Mouse (Mus musculus) limb, embryonic 11.5 days (tissue): ENCODE data around the gene Gnaq. TPM values are rescaled to one million over a fixed set of nuclear protein-coding genes. Genes with fewer than 3 reads are reported as not detected.

Source experiments
- ATAC-seq: fragments of 200-750 bp; cut with Nextera tagmentation; 2 replicates; pipeline ENCODE4 v1.8.0; 2017; ENCODE audit warnings: low read depth; ENCODE audit not compliant: insufficient number of reproducible peaks, low FRiP score, low TSS enrichment
- DNase-seq: peaks from one replicate; pipeline ENCODE4 v3.0.0-alpha.2; 2015; ENCODE audit warnings: low spot score
- H3K27ac ChIP-seq: fragments of 300-500 bp; sonication (generic); replicated peaks from 2 replicates; pipeline ENCODE4 v1.5.1; 2014; ENCODE audit warnings: low read depth, mild to moderate bottlenecking, low read length
- H3K27me3 ChIP-seq: fragments of 300-500 bp; sonication (generic); 2 replicates; pipeline ENCODE4 v1.6.1; 2014; ENCODE audit warnings: mild to moderate bottlenecking, low read length, mixed read lengths; ENCODE audit not compliant: control insufficient read depth, insufficient read depth
- H3K36me3 ChIP-seq: fragments of 300-500 bp; sonication (generic); 2 replicates; pipeline ENCODE4 v1.6.1; 2014; ENCODE audit warnings: mild to moderate bottlenecking, low read length, moderate library complexity, mixed read lengths; ENCODE audit not compliant: control insufficient read depth, insufficient read depth
- H3K4me1 ChIP-seq: fragments of 300-500 bp; sonication (generic); 2 replicates; pipeline ENCODE4 v1.6.1; 2014; ENCODE audit warnings: low read length, mixed read lengths; ENCODE audit not compliant: control insufficient read depth, insufficient read depth
- H3K4me2 ChIP-seq: fragments of 300-500 bp; sonication (generic); 2 replicates; pipeline ENCODE4 v1.6.1; 2014; ENCODE audit warnings: low read depth, mild to moderate bottlenecking, moderate library complexity; ENCODE audit not compliant: severe bottlenecking
- H3K4me3 ChIP-seq: fragments of 300-500 bp; sonication (generic); 2 replicates; pipeline ENCODE4 v1.5.1; 2014; ENCODE audit warnings: low read depth, low read length
- H3K9ac ChIP-seq: fragments of 300-500 bp; sonication (generic); 2 replicates; pipeline ENCODE4 v1.6.1; 2014; ENCODE audit warnings: mild to moderate bottlenecking, low read length
- H3K9me3 ChIP-seq: fragments of 300-500 bp; sonication (generic); 2 replicates; pipeline ENCODE4 v1.6.1; 2016; ENCODE audit warnings: low read length; ENCODE audit not compliant: control insufficient read depth
- WGBS: fragments of 180-500 bp; shearing (Covaris S2); extraction: QIAGEN DNeasy Blood & Tissue Kit; methylation state at CpG from one replicate; pipeline ENCODE4 v1.1.7; 2014; 5-methylcytosine and 5-hydroxymethylcytosine counted together
- polyA plus RNA-seq: library from polyadenylated mRNA; unstranded; fragments of >200 nt; fragmentation: Nextera tagmentation; extraction: Ambion mirVana; gene quantifications from 2 replicates; pipeline ENCODE4 v1.2.1, GENCODE M21; 2014

The Gnaq gene
- polyA plus RNA-seq, 1 experiment from 2014 or later: 14.1 TPM

DNA sequence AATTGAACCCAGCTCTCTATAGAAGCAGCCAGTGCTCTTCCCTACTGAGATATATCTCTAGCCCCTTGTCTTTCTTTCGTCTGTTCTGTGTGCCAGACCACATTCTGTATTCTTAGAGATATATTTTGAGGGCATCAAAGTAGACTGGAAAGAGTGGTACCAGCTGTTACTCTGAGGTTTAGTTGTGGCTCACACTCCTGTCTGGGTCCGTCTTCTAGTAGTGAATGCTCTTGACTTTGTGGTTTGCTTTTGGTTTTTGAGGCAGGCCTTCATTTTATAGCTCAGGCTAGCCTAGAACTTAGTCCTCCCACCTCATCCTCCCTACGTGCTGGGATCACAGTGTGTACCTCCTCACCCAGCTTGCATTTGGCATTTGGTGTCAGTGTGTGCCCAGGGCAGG lies 54.4 kb downstream of the Gnaq start:
- Histone ChIP-seq H3K4me1 (0 out of 2 replicates have a peak, but pooled peaks cover 2% of the 10 kb centered on the region), H3K36me3 (no peaks in the 10 kb centered on the region), H3K9ac (no peak overlapping the region), H3K4me2 (no peak overlapping the region), H3K9me3 (no peaks in the 10 kb centered on the region), H3K4me3 (no peak overlapping the region), H3K27me3 (no peaks in the 10 kb centered on the region), H3K27ac (no peak overlapping the region)
- 86% methylated on average over 3 of the region's 3 CpGs for WGBS
- no peak for ATAC-seq
- no peak for DNase-seq

DNA sequence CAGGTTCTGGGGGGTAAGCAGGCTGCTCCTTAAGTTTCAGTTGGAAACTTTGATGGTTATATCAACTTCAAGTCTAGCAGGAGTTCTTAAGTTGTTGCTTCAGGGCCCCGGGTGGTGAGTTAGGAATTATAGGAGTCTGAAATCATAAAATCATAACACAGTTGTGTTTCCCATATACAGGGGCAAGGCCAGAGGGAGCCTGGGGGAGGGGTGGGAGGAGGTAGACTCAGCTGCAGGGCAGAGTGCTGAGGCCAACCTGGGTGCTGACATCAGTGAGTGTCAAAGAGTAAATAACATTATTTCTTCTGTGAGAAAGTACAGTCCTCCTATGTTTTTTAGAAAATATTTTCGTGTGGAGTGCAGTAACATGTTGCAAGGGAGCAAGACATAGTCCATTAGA lies 55.3 kb downstream of the Gnaq start:
- H3K9me3 ChIP-seq: no peaks in the 10 kb centered on the region
- H3K27ac ChIP-seq: no peak overlapping the region
- H3K4me1 ChIP-seq: 0 out of 2 replicates have a peak, but pooled peaks cover 2% of the 10 kb centered on the region
- H3K4me2 ChIP-seq: no peak overlapping the region
- H3K4me3 ChIP-seq: no peak overlapping the region
- no peak for DNase-seq
- no peak for ATAC-seq
- H3K27me3 ChIP-seq: no peaks in the 10 kb centered on the region
- H3K9ac ChIP-seq: no peak overlapping the region
- H3K36me3 ChIP-seq: no peaks in the 10 kb centered on the region
- WGBS: 68% methylated on average over 2 of the region's 2 CpGs

DNA sequence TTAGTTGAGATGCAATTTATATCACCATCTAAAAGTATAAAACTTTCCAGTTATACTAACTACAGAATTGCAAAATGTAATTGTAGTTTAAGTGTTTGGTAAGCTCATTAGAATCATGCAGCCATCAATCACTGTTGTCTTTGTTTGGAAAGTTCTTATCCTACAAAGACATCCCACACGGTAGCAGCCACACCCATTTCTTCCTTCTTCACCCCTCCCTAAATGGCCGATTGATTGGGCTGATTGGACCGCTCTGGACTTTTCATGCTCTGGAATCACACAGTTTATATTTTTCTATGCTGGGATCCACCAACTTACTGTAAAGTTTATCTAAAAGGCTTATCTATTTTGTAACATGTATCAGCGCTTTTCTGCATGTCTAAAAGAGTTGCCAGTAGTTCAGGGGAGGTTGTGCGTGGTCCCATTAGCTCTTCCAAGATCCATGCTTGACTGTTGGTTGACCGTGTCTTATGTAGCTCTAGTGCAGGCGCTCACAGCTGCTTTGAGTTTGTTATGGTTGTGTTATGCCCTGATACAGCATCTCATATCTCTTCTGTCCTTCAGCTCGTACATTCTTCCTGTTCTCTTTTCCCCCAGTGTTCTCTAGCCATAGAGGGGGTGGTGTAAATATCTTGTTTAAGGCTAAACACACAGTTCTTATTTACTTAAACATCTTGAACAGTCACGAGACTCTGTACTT lies 56.6 kb downstream of the Gnaq start:
- Histone ChIP-seq H3K4me2 (no peak overlapping the region), H3K9me3 (no peaks in the 10 kb centered on the region), H3K4me3 (no peak overlapping the region), H3K4me1 (0 out of 2 replicates have a peak, but pooled peaks cover 2% of the 10 kb centered on the region), H3K36me3 (no peaks in the 10 kb centered on the region), H3K27me3 (no peaks in the 10 kb centered on the region), H3K27ac (no peak overlapping the region), H3K9ac (no peak overlapping the region)
- WGBS: 85% methylated on average over 9 of the region's 9 CpGs
- ATAC-seq (no peak), DNase-seq (no peak)

DNA sequence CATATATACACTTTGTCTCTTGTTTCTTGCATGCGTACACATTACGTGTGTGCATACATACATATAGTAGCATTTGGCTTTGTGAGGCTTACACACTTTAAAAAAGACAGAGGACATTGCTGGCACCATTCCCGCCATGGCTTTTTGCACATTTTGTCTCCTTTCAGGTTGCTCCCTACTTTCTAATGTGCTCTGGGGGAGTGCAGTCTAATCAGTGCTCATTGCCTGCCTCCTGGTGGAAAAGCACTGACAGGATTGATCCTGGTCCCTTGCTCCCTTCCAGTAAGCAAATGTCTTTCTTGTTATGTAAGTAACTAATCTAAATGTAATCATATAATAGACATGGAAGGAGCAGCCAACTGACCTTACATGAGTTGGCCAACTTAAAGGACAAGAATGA lies 65.5 kb downstream of the Gnaq start:
- no peak overlapping the region for H3K9ac ChIP-seq
- H3K4me1 ChIP-seq: no peaks in the 10 kb centered on the region
- no peak overlapping the region for H3K27ac ChIP-seq
- H3K4me3 ChIP-seq: no peak overlapping the region
- no peaks in the 10 kb centered on the region for H3K9me3 ChIP-seq
- ATAC-seq (no peak), DNase-seq (no peak)
- 93% methylated on average over 3 of the region's 3 CpGs for WGBS
- no peak overlapping the region for H3K4me2 ChIP-seq
- H3K36me3 ChIP-seq: no peaks in the 10 kb centered on the region
- no peaks in the 10 kb centered on the region for H3K27me3 ChIP-seq

DNA sequence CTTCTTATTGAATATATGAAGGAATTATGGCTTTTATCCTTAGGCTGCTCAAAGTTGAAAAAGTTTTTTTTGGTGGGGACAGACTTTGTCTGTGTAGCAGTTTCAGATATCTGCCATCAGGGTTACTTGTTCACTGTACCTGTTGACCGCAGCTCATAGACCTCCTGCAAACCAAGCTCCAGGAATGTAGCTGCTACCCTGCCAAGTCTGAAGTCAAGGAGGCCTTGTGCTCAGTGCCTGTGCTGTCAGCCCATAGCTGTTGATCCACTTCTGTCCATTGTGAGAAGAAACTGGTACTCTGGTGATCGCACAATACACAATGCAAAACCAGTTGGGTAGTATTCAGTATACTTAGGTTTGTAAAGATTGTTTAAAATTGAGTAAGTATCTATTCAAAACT lies 68.7 kb downstream of the Gnaq start:
- H3K9ac ChIP-seq: no peak overlapping the region
- no peaks in the 10 kb centered on the region for H3K27me3 ChIP-seq
- WGBS: 98% methylated on average over 2 of the region's 2 CpGs
- H3K4me1 ChIP-seq: no peaks in the 10 kb centered on the region
- no peaks in the 10 kb centered on the region for H3K9me3 ChIP-seq
- H3K4me3 ChIP-seq: no peak overlapping the region
- H3K36me3 ChIP-seq: no peaks in the 10 kb centered on the region
- ATAC-seq: no peak
- no peak overlapping the region for H3K4me2 ChIP-seq
- no peak for DNase-seq
- no peak overlapping the region for H3K27ac ChIP-seq

DNA sequence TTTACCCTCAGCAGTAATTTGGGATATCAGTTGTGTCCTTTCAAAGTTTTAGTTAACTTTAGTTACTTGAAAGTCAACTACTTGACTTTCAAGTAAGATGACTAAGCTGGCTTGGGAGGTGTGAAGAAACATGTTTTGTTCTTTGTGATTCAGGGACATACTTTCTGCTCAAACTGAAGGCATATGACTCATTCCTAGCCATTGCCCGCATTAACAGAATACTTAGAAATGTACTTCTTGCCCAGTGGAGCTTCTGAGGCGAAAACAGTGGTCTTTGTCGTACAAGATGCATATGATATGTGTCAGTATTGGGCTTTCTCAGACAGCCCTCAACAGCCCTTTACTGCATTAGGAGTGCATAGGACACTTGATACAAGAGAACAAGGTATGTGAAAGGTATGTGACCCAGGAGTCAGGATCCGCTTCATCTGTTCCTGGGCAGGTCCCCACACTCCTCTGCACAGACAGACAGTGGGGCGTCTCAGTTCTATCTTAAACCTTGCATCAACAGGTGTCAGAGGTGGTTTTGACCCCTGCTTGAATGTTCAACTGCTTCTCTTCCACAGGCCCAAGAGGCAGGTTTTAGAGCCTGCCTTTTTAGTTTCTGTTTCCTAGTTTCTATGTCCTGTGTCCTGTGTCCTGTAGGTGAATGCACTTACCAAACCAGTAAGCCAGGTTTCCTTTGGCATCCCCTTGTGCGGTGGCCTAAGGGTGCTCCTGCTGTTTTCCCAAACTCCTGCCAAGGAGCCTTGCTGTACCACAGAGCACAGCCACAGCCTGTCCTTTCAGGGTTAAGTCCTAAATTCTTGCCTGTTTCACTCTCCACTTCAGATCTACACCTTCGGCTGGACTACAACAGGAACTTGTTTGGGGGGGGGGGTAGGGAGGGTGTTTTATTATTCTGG lies 72.4 kb downstream of the Gnaq start:
- Histone ChIP-seq H3K9ac (no peak overlapping the region), H3K4me1 (0 out of 2 replicates have a peak, but pooled peaks cover 2% of the 10 kb centered on the region), H3K27ac (no peak overlapping the region), H3K4me3 (no peak overlapping the region), H3K4me2 (no peak overlapping the region), H3K27me3 (no peaks in the 10 kb centered on the region), H3K36me3 (no peaks in the 10 kb centered on the region), H3K9me3 (no peaks in the 10 kb centered on the region)
- 78% methylated on average over 7 of the region's 7 CpGs for WGBS
- ATAC-seq (no peak), DNase-seq (no peak)

DNA sequence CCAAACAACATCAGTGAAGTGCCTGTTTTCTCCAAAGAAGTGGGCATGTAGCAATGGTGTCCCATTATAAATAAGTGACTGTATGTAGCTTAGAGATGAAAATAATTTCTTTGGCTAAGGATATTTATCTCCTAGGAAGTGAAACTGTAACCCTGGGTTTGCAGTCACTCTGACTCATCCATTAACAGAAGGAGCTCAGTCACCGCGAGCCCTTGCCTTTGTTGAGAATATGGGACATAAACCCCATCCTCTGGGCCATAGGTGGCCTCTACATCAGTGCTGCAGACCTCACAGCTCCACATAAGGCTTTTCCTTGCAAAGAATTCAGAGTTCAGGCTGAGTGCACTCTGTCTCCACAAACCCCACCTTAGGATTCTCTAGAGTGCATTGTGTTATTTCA lies 77.0 kb downstream of the Gnaq start:
- Histone ChIP-seq H3K4me3 (no peak overlapping the region), H3K4me2 (no peak overlapping the region), H3K27me3 (no peaks in the 10 kb centered on the region), H3K27ac (no peak overlapping the region), H3K9ac (no peak overlapping the region), H3K36me3 (no peaks in the 10 kb centered on the region), H3K4me1 (0 out of 2 replicates have a peak, but pooled peaks cover 2% of the 10 kb centered on the region), H3K9me3 (no peaks in the 10 kb centered on the region)
- no peak for DNase-seq
- 98% methylated on average over 2 of the region's 2 CpGs for WGBS
- no peak for ATAC-seq

DNA sequence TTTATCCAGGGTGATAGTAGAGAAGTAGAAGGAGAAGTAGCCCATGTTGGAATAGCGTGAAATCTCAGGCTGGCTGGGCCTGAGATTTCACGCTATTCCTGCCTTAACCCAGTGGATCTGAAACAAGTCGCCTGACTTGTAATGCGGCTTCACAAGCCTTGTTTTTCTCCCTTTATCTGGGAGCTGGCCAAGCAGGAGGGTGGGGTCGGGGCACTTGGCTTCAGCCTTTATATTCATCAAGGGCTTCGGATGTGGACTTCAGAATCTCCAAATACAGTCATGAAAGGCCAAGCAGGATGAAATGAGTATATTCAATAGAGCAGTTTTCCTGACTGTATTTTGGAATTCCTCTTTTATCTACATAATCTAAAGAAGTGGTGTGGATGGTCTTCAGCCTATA lies 82.3 kb downstream of the Gnaq start:
- no peak overlapping the region for H3K27ac ChIP-seq
- H3K4me1 ChIP-seq: no peaks in the 10 kb centered on the region
- H3K36me3 ChIP-seq: no peaks in the 10 kb centered on the region
- H3K27me3 ChIP-seq: no peaks in the 10 kb centered on the region
- no peak overlapping the region for H3K4me2 ChIP-seq
- WGBS: 88% methylated on average over 6 of the region's 6 CpGs
- H3K4me3 ChIP-seq: no peak overlapping the region
- DNase-seq (no peak), ATAC-seq (no peak)
- H3K9me3 ChIP-seq: no peaks in the 10 kb centered on the region
- no peak overlapping the region for H3K9ac ChIP-seq
